Mouse (Mus musculus) lung, embryonic 16.5 days (tissue): ENCODE measurements around the gene Tmem267. TPM values are rescaled to one million over a fixed set of nuclear protein-coding genes. Genes with fewer than 3 reads are reported as not detected.
"Not testable (repeated sequence)": the region's sequence is repeated elsewhere in the genome, so short reads cannot be mapped to it uniquely, and the experiment has no call there.

Source experiments
- ATAC-seq: fragments of 200-750 bp; cut with Nextera tagmentation; 2 replicates; pipeline ENCODE4 v1.8.0; 2017; ENCODE audit warnings: low read depth, mild to moderate bottlenecking, moderate library complexity
- H3K27ac ChIP-seq: fragments of 300-500 bp; sonication (generic); 2 replicates; pipeline ENCODE4 v1.5.1; 2014; ENCODE audit warnings: mild to moderate bottlenecking, control low read depth, low read length
- H3K27me3 ChIP-seq: fragments of 300-500 bp; sonication (generic); 2 replicates; pipeline ENCODE4 v1.6.1; 2014; ENCODE audit warnings: low read depth, low read length, mixed read lengths; ENCODE audit not compliant: control insufficient read depth, insufficient read depth
- H3K36me3 ChIP-seq: fragments of 300-500 bp; sonication (generic); 2 replicates; pipeline ENCODE4 v1.6.1; 2014; ENCODE audit warnings: low read length; ENCODE audit not compliant: control insufficient read depth, insufficient read depth
- H3K4me1 ChIP-seq: fragments of 300-500 bp; sonication (generic); replicated peaks from 2 replicates; pipeline ENCODE4 v1.6.1; 2014; ENCODE audit warnings: low read length, mixed read lengths; ENCODE audit not compliant: control insufficient read depth, insufficient read depth
- H3K4me2 ChIP-seq: fragments of 300-500 bp; sonication (generic); 2 replicates; pipeline ENCODE4 v1.6.1; 2014; ENCODE audit warnings: low read depth, low read length, control low read depth
- H3K4me3 ChIP-seq: fragments of 300-500 bp; sonication (generic); 2 replicates; pipeline ENCODE4 v1.5.1; 2014; ENCODE audit warnings: mild to moderate bottlenecking, low read length, control low read depth
- H3K9ac ChIP-seq: fragments of 300-500 bp; sonication (generic); 2 replicates; pipeline ENCODE4 v1.6.1; 2014; ENCODE audit warnings: low read length, control low read depth
- H3K9me3 ChIP-seq: fragments of 300-500 bp; sonication (generic); 2 replicates; pipeline ENCODE4 v1.6.1; 2016; ENCODE audit warnings: low read length; ENCODE audit not compliant: control insufficient read depth
- WGBS: fragments of 180-500 bp; shearing (Covaris S2); extraction: QIAGEN DNeasy Blood & Tissue Kit; methylation state at CpG from one replicate; pipeline ENCODE4 v1.1.7; 2014; 5-methylcytosine and 5-hydroxymethylcytosine counted together
- polyA plus RNA-seq: library from polyadenylated mRNA; unstranded; fragments of >200 nt; fragmentation: Nextera tagmentation; extraction: Ambion mirVana; gene quantifications from 2 replicates; pipeline ENCODE4 v1.2.1, GENCODE M21; 2015

Tmem267 gene
- polyA plus RNA-seq, 1 experiment from 2014 or later: 0.79 TPM

GRCm38 (mm10) chr13:119477789-119478188 is 10.1 kb upstream of the Tmem267 start:
- Histone ChIP-seq H3K4me3 (no peak overlapping the region), H3K27ac (no peak overlapping the region), H3K27me3 (no peaks in the 10 kb centered on the region), H3K9ac (no peak overlapping the region), H3K36me3 (peaks cover 32% of the 10 kb centered on the region), H3K9me3 (no peaks in the 10 kb centered on the region), H3K4me1 (no peaks in the 10 kb centered on the region), H3K4me2 (no peak overlapping the region)
- ATAC-seq: no peak
- WGBS: 83% methylated on average over 2 of the region's 2 CpGs

- no peaks in the 10 kb centered on the region for H3K27me3 ChIP-seq
- H3K9ac ChIP-seq: no peak overlapping the region
- H3K36me3 ChIP-seq: peaks cover 26% of the 10 kb centered on the region
- no peak overlapping the region for H3K27ac ChIP-seq
- H3K4me3 ChIP-seq: no peak overlapping the region
- H3K9me3 ChIP-seq: peaks cover 5% of the 10 kb centered on the region
- no peak for ATAC-seq
- 60% methylated on average over 7 of the region's 7 CpGs for WGBS
- H3K4me2 ChIP-seq: peak overlapping the region; percentile 44
- no peaks in the 10 kb centered on the region for H3K4me1 ChIP-seq
Measured at GRCm38 (mm10) chr13:119487354-119487753, 485 bp upstream of the Tmem267 start.

- not testable (repeated sequence) for H3K9ac ChIP-seq, H3K4me1 ChIP-seq, H3K4me2 ChIP-seq, H3K27ac ChIP-seq, H3K9me3 ChIP-seq, H3K27me3 ChIP-seq, H3K36me3 ChIP-seq, H3K4me3 ChIP-seq
- ATAC-seq: peak; percentile 3; the same call in 1 of the 2 replicates
- WGBS: 89% methylated on average over 10 of the region's 10 CpGs
Measured at GRCm38 (mm10) chr13:119492083-119492482, 4.2 kb downstream of the Tmem267 start.

GRCm38 (mm10) chr13:119494938-119495337 is 7.1 kb downstream of the Tmem267 start:
- not testable (repeated sequence) for H3K9me3 ChIP-seq, H3K4me2 ChIP-seq, H3K27ac ChIP-seq, H3K4me1 ChIP-seq, H3K27me3 ChIP-seq, H3K36me3 ChIP-seq, H3K9ac ChIP-seq, H3K4me3 ChIP-seq
- ATAC-seq: peak; percentile 24
- 94% methylated on average over 10 of the region's 22 CpGs for WGBS

- 71% methylated on average over 14 of the region's 16 CpGs for whole genome bisulfite sequencing
- peak; percentile 93 for ATAC-seq
- H3K4me3 ChIP-seq, H3K4me2 ChIP-seq, H3K4me1 ChIP-seq, H3K27ac ChIP-seq, H3K27me3 ChIP-seq, H3K9ac ChIP-seq, H3K36me3 ChIP-seq: not testable (repeated sequence)
- H3K9me3 ChIP-seq: peaks cover 11% of the 10 kb centered on the region
Measured at GRCm38 (mm10) chr13:119596321-119597211, 108.7 kb downstream of the Tmem267 start.

GRCm38 (mm10) chr13:119598466-119598865 is 110.6 kb downstream of the Tmem267 start:
- not testable (repeated sequence) for H3K9ac ChIP-seq, H3K27ac ChIP-seq, H3K4me1 ChIP-seq

GRCm38 (mm10) chr13:119599066-119599465 is 111.2 kb downstream of the Tmem267 start:
- H3K27me3 ChIP-seq, H3K4me2 ChIP-seq, H3K27ac ChIP-seq, H3K9ac ChIP-seq, H3K4me3 ChIP-seq, ATAC-seq, H3K4me1 ChIP-seq, H3K36me3 ChIP-seq: not testable (repeated sequence)
- 78% methylated on average over 10 of the region's 12 CpGs for WGBS
- H3K9me3 ChIP-seq: peaks cover 15% of the 10 kb centered on the region

More at GRCm38 (mm10) chr13:119598466-119598865, 110.6 kb downstream of the Tmem267 start:
- H3K4me3 ChIP-seq, H3K4me2 ChIP-seq, H3K36me3 ChIP-seq, H3K27me3 ChIP-seq, ATAC-seq: not testable (repeated sequence)
- H3K9me3 ChIP-seq: peaks cover 11% of the 10 kb centered on the region

GRCm38 (mm10) chr13:119599498-119599897 is 111.7 kb downstream of the Tmem267 start:
- not testable (repeated sequence) for H3K4me3 ChIP-seq, H3K4me1 ChIP-seq, H3K27ac ChIP-seq, H3K4me2 ChIP-seq, H3K9ac ChIP-seq, ATAC-seq, H3K27me3 ChIP-seq, H3K36me3 ChIP-seq
- H3K9me3 ChIP-seq: peaks cover 15% of the 10 kb centered on the region
- WGBS: 72% methylated on average over 2 of the region's 2 CpGs

- peaks cover 15% of the 10 kb centered on the region for H3K9me3 ChIP-seq
- H3K27me3 ChIP-seq, ATAC-seq, H3K4me2 ChIP-seq, H3K9ac ChIP-seq, H3K4me3 ChIP-seq, H3K4me1 ChIP-seq, H3K36me3 ChIP-seq, H3K27ac ChIP-seq: not testable (repeated sequence)
Measured at GRCm38 (mm10) chr13:119600166-119600565, 112.3 kb downstream of the Tmem267 start.
